Mouse (Mus musculus): ENCODE results near the gene Trib2. TPM values are rescaled to one million over a fixed set of nuclear protein-coding genes. Genes with fewer than 3 reads are reported as not detected.

The Trib2 gene
- total and polyA plus RNA-seq, 3 experiments: 8.1 to 13.5 (median 10.6) TPM

GRCm38 (mm10) chr12:15760684-15761083 lies 56.0 kb downstream of the Trib2 start:
- H3K4me2 ChIP-seq (ENCODE audit: insufficient read depth, low read depth, poor library complexity, severe bottlenecking): no peak overlapping the region
- no peak overlapping the region for H3K27ac ChIP-seq (ENCODE audit: insufficient read depth, low read depth)
- peaks cover 5 to 15% of the 10 kb centered on the region in 2 experiments; a peak in 3 of 4 replicates for H3K4me1 ChIP-seq (ENCODE audit: control insufficient read depth in 1 of 2, insufficient read depth in 2 of 2)
- no peaks in the 10 kb centered on the region for H3K36me3 ChIP-seq (replicated peaks in 1 of 2; ENCODE audit: control insufficient read depth in 1 of 2, insufficient read depth in 1 of 2, low read length in 1 of 2)
- no peaks in the 10 kb centered on the region for H3K27me3 ChIP-seq (replicated peaks)
- no peak overlapping the region for H3K4me3 ChIP-seq (replicated peaks in 1 of 3; ENCODE audit: low read depth in 2 of 3, low read length in 2 of 3, poor library complexity in 1 of 3)
- dilution Hi-C loops (cut with MboI; ENCODE audit: extremely low pct_ligation_motif_present, extremely low pct_unique_long_range_greater_than_20kb, low sequenced_read_pairs): no loop called here
- no peak for TF ChIP-seq E2F4 (IDR thresholded peaks at IDR 0.05; ENCODE audit: insufficient replicate concordance, low read depth, low read length)
- no peak for TF ChIP-seq HCFC1 (IDR thresholded peaks at IDR 0.05; ENCODE audit: low read depth, low read length)
- TF ChIP-seq SIN3A (IDR thresholded peaks at IDR 0.05; ENCODE audit: low read length): no peak
- no peak for TF ChIP-seq NELFE (IDR thresholded peaks at IDR 0.05; ENCODE audit: low read depth, low read length)
- no peak for TF ChIP-seq MEF2A (IDR thresholded peaks at IDR 0.05; ENCODE audit: borderline replicate concordance, low read depth, low read length)
- TF ChIP-seq SMC3 (IDR thresholded peaks at IDR 0.05; ENCODE audit: low read depth, low read length): no peak
- no peak for TF ChIP-seq USF2 (conservative IDR thresholded peaks at IDR 0.05; ENCODE audit: low read depth, low read length)
- TF ChIP-seq GABPA (IDR thresholded peaks at IDR 0.05; ENCODE audit: insufficient replicate concordance, low read depth, low read length): no peak
- TF ChIP-seq JUN (IDR thresholded peaks at IDR 0.05; ENCODE audit: insufficient read depth, low read depth, low read length): no peak
- TF ChIP-seq BHLHE40 (IDR thresholded peaks at IDR 0.05; ENCODE audit: low read depth, low read length): no peak
- TF ChIP-seq RAD21 (IDR thresholded peaks at IDR 0.05; ENCODE audit: low read depth, low read length): no peak
- no peak for TF ChIP-seq CTCF (conservative IDR thresholded peaks at IDR 0.05 in 1 of 2, IDR thresholded peaks at IDR 0.05 in 1 of 2; ENCODE audit: low read depth in 2 of 2, low read length in 2 of 2)
- no peak for TF ChIP-seq CHD2 (IDR thresholded peaks at IDR 0.05; ENCODE audit: low read length)
- TF ChIP-seq EP300 (IDR thresholded peaks at IDR 0.05; ENCODE audit: low read length): no peak
- no peak for TF ChIP-seq ZKSCAN1 (IDR thresholded peaks at IDR 0.05; ENCODE audit: borderline replicate concordance, low read depth, low read length)
- no peak for TF ChIP-seq IRF4 (IDR thresholded peaks at IDR 0.05; ENCODE audit: low read depth, low read length)
- no peak for TF ChIP-seq ZNF384 (IDR thresholded peaks at IDR 0.05; ENCODE audit: low read depth, low read length)
- TF ChIP-seq MAX (IDR thresholded peaks at IDR 0.05; ENCODE audit: low read length): no peak
- no peak for TF ChIP-seq USF1 (IDR thresholded peaks at IDR 0.05; ENCODE audit: low read depth, low read length)
- no peaks in the 10 kb centered on the region for H3K79me2 ChIP-seq (replicated peaks; ENCODE audit: control insufficient read depth, extremely low read depth, insufficient read depth, poor library complexity, severe bottlenecking)
- DNase-seq (ENCODE audit: extremely low read depth): no peak
- H3K9ac ChIP-seq (ENCODE audit: insufficient read depth, low read depth): no peak overlapping the region
- in situ Hi-C loops (cut with MboI; ENCODE audit: low pct_ligation_motif_present, low pct_unique_long_range_greater_than_20kb, low sequenced_read_pairs): no loop called here
- no peaks in the 10 kb centered on the region for H3K9me3 ChIP-seq (replicated peaks; ENCODE audit: low read length)

- Histone ChIP-seq H3K4me1 (ENCODE audit: control insufficient read depth in 1 of 2, insufficient read depth in 2 of 2) (peaks cover 8 to 24% of the 10 kb centered on the region in 2 experiments), H3K4me2 (ENCODE audit: insufficient read depth, low read depth, poor library complexity, severe bottlenecking) (no peak overlapping the region), H3K79me2 (replicated peaks; ENCODE audit: control insufficient read depth, extremely low read depth, insufficient read depth, poor library complexity, severe bottlenecking) (no peaks in the 10 kb centered on the region), H3K9ac (ENCODE audit: insufficient read depth, low read depth) (no peak overlapping the region), H3K27ac (ENCODE audit: insufficient read depth, low read depth) (no peak overlapping the region), H3K36me3 (replicated peaks in 1 of 2; ENCODE audit: control insufficient read depth in 1 of 2, insufficient read depth in 1 of 2, low read length in 1 of 2) (no peaks in the 10 kb centered on the region), H3K9me3 (replicated peaks; ENCODE audit: low read length) (no peaks in the 10 kb centered on the region), H3K4me3 (replicated peaks in 1 of 3; ENCODE audit: low read depth in 2 of 3, low read length in 2 of 3, poor library complexity in 1 of 3) (no peak overlapping the region), H3K27me3 (replicated peaks) (no peaks in the 10 kb centered on the region)
- DNase-seq (ENCODE audit: extremely low read depth): no peak
- dilution Hi-C loops (cut with MboI; ENCODE audit: extremely low pct_ligation_motif_present, extremely low pct_unique_long_range_greater_than_20kb, low sequenced_read_pairs): no loop called here
- in situ Hi-C loops (cut with MboI; ENCODE audit: low pct_ligation_motif_present, low pct_unique_long_range_greater_than_20kb, low sequenced_read_pairs): no loop called here
- TF ChIP-seq ZNF384 (IDR thresholded peaks at IDR 0.05; ENCODE audit: low read depth, low read length): no peak
- TF ChIP-seq HCFC1 (IDR thresholded peaks at IDR 0.05; ENCODE audit: low read depth, low read length): no peak
- TF ChIP-seq NRF1 (IDR thresholded peaks at IDR 0.05; ENCODE audit: low read depth, low read length): no peak
- no peak for TF ChIP-seq POLR2A (IDR thresholded peaks at IDR 0.05; ENCODE audit: low read depth, low read length)
- no peak for TF ChIP-seq MAFK (IDR thresholded peaks at IDR 0.05; ENCODE audit: insufficient replicate concordance, low read length)
- TF ChIP-seq ELF1 (IDR thresholded peaks at IDR 0.05; ENCODE audit: low read depth, low read length): no peak
- no peak for TF ChIP-seq POLR2AphosphoS2 (IDR thresholded peaks at IDR 0.05; ENCODE audit: low read depth, low read length)
- no peak for TF ChIP-seq SMC3 (IDR thresholded peaks at IDR 0.05; ENCODE audit: low read depth, low read length)
- no peak for TF ChIP-seq MAX (IDR thresholded peaks at IDR 0.05; ENCODE audit: low read length)
- TF ChIP-seq KAT2A (IDR thresholded peaks at IDR 0.05; ENCODE audit: insufficient replicate concordance, low read length): no peak
- no peak for TF ChIP-seq USF2 (conservative IDR thresholded peaks at IDR 0.05; ENCODE audit: low read depth, low read length)
- TF ChIP-seq TBP (conservative IDR thresholded peaks at IDR 0.05; ENCODE audit: low read depth, low read length): no peak
- TF ChIP-seq ZC3H11A (IDR thresholded peaks at IDR 0.05; ENCODE audit: low read depth, low read length): no peak
- TF ChIP-seq CHD1 (IDR thresholded peaks at IDR 0.05; ENCODE audit: low read depth, low read length): no peak
- no peak for TF ChIP-seq BHLHE40 (IDR thresholded peaks at IDR 0.05; ENCODE audit: low read depth, low read length)
- TF ChIP-seq ZMIZ1 (IDR thresholded peaks at IDR 0.05; ENCODE audit: low read depth, low read length): no peak
- no peak for TF ChIP-seq CHD2 (IDR thresholded peaks at IDR 0.05; ENCODE audit: low read length)
These were observed 57.9 kb downstream of the Trib2 start for GRCm38 (mm10) chr12:15758866-15759265.
